Mouse (Mus musculus): ENCODE results near the gene Ehd4.

DNA sequence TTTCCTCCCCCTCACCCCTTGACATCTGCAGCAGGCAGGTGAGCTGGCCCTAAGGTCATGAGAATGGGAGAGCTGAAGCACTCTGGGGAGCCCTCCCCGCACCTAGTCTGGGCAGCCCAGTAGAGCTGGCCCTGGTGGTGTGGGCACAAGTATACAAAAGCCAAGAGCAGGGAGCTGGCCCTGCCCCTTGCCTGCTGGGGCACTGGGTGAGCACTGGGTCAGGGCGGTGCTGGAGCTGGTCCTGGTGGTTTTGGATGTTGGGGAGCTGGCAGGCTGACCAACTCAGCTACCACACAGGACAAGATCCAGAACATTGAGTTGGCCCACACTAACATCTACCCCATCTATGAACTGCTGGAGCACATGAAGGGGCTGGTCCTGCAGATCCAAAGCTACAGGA is 5.0 kb upstream of the Ehd4 start:
- no peak for TF ChIP-seq POLR2A (IDR thresholded peaks at IDR 0.05; ENCODE audit: extremely low read depth, insufficient read depth, low read length)
- no peak for TF ChIP-seq CTCF (IDR thresholded peaks at IDR 0.05; ENCODE audit: low read depth, low read length)

All from liver, adult 2 months (tissue).